Mouse (Mus musculus): ENCODE results near the gene Psma6. TPM values are rescaled to one million over a fixed set of nuclear protein-coding genes. Genes with fewer than 3 reads are reported as not detected.
"Not testable (repeated sequence)": the region's sequence is repeated elsewhere in the genome, so short reads cannot be mapped to it uniquely, and the experiment has no call there.

The Psma6 gene
- polyA plus RNA-seq, 1 experiment from 2014 or later, result 290 TPM

DNA sequence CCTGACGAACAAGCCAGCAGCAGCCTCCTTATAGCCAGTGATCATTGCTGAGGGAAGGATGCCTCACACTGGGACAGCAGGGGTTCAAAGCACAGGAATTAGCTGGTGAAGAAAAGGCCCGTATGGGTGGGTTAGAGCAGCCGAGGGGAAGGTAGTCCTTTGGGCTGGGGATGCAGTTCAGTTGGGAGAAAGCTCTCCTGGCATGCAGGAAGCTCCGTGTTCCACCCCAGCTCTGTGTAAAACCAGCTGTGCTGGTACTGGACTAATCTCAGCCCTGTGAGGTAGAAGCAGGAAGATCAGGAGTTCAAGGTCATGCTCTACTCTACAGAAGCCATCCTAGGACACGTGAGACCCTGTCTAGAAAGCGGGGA lies 6.4 kb upstream of the Psma6 start:
- WGBS (ENCODE audit: insufficient replicate concordance), result 64% methylated on average over 6 of the region's 6 CpGs
- H3K9ac ChIP-seq, result no peak overlapping the region
- H3K4me3 ChIP-seq, result no peak overlapping the region
- H3K4me2 ChIP-seq, result no peak overlapping the region
- H3K36me3 ChIP-seq, result peaks cover 14% of the 10 kb centered on the region
- H3K9me3 ChIP-seq (replicated peaks), result no peaks in the 10 kb centered on the region
- ATAC-seq, result no peak
- H3K4me1 ChIP-seq, result no peaks in the 10 kb centered on the region
- no peaks in the 10 kb centered on the region for H3K27me3 ChIP-seq (replicated peaks)
- H3K27ac ChIP-seq, result no peak overlapping the region

DNA sequence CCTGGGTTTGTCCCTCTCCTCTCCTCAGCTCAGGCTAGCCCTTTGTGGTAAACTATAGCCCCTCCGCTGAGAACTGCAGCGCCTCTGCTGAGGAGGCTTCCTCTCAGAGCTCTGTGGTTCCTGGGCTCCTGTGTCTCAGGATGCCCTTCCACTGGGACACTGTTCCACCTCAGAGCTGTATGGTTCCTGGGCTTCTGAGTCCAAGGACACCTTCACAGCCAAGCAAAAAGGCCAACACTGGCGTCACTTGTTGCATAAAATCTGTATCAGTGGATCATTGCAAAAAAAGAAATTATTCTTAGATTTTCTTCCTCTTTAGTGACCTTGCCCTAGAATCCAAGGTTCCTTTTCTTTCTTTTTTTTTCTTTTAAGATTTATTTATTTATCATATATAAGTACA lies 804 bp downstream of the Psma6 start:
- Histone ChIP-seq H3K9me3 (replicated peaks) (no peaks in the 10 kb centered on the region), H3K27me3 (replicated peaks) (no peaks in the 10 kb centered on the region), H3K27ac (no peak overlapping the region), H3K4me1 (peaks cover 25% of the 10 kb centered on the region), H3K4me3 (no peak overlapping the region), H3K4me2 (no peak overlapping the region), H3K9ac (no peak overlapping the region), H3K36me3 (no peaks in the 10 kb centered on the region)
- ATAC-seq, result no peak
- 81% methylated on average over 3 of the region's 3 CpGs for WGBS (ENCODE audit: insufficient replicate concordance)

DNA sequence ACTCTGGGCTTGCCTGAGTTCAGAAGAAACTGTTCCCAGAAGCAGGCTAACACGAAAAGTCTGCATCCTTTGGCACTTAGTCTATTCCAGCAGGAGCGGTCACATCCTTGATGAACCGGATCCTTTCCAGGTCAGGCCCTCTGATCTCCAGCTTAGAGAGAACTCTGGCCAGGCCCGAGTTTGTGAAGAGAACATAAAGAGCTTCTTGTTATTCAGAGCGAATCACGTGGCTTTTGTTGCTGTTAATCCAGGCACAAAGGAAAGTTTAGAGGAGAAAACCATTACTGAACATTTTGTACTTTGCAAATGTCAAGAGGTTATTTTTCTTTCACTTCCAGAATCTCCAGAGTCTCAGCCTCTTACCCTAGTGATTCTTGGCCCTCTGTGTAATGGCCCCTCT lies 1.9 kb downstream of the Psma6 start:
- no peak for ATAC-seq
- WGBS (ENCODE audit: insufficient replicate concordance), result 69% methylated on average over 6 of the region's 6 CpGs
- Histone ChIP-seq H3K27me3 (replicated peaks) (no peaks in the 10 kb centered on the region), H3K4me2 (no peak overlapping the region), H3K4me1 (peaks cover 25% of the 10 kb centered on the region), H3K9me3 (replicated peaks) (no peaks in the 10 kb centered on the region), H3K36me3 (no peaks in the 10 kb centered on the region), H3K9ac (no peak overlapping the region), H3K4me3 (no peak overlapping the region), H3K27ac (no peak overlapping the region)

DNA sequence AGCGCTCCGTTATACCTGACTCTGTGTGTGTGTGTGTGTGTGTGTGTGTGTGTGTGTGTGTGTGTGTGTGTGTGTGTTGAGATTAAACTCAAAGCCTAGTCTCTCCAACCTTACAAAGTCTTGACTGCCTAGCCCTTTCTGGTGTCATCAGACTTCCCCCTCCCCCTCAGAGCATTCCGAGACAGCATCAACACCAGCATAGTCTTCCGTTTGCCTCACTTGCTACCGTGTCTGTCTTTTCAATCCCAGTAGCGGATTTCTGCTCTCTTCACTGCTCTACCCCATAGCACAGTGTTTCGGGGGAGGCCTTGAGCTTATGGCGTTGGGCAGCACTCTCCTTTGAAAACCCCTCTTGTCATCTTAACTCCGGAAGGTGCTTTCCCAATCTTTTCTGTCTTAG lies 2.4 kb downstream of the Psma6 start:
- Histone ChIP-seq H3K4me2 (no peak overlapping the region), H3K4me3 (no peak overlapping the region), H3K9me3 (replicated peaks) (no peaks in the 10 kb centered on the region), H3K36me3 (no peaks in the 10 kb centered on the region), H3K27ac (no peak overlapping the region), H3K4me1 (peaks cover 25% of the 10 kb centered on the region), H3K9ac (no peak overlapping the region), H3K27me3 (replicated peaks) (0 out of 2 replicates have a peak, but pooled peaks cover 4% of the 10 kb centered on the region)
- no peak for ATAC-seq
- WGBS (ENCODE audit: insufficient replicate concordance), result 71% methylated on average over 9 of the region's 9 CpGs

DNA sequence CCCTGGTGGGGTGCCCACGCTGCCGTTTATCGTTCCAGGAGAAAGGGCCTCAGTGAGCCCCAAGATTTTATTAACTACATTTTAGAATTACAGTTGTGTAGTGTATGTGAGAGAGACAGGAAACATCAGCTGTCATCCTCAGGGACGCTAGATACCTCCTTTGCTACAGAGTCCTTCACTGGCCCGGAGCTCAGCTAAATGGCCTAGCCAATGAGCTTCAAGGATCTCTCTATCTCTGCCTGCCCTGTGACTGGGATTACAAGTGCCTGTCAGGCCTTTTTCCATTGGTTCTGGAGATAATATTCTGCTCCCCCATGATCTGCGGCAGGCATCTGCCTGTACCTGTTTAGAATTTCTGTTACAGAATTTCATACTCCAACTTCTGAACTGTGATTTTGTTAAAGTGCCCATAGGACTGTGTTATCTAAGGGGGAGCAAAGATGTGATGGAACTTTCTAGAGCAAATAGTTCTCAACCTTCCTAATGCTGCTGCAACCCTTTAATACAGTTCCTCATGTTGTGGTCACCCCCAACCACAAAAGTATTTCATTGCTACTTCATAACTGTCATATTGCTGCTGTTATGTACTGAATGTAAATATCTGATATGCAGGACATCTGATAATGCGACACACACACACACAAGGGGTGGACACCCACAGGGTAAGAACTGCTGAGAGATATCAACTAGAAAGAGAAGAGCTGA lies 3.2 kb downstream of the Psma6 start:
- ATAC-seq, result peak; percentile 53; the same call in 1 of the 2 replicates
- Histone ChIP-seq H3K27ac (no peak overlapping the region), H3K4me1 (peaks cover 26% of the 10 kb centered on the region), H3K9me3 (replicated peaks) (no peaks in the 10 kb centered on the region), H3K27me3 (replicated peaks) (0 out of 2 replicates have a peak, but pooled peaks cover 5% of the 10 kb centered on the region), H3K9ac (no peak overlapping the region), H3K4me2 (no peak overlapping the region), H3K36me3 (no peaks in the 10 kb centered on the region), H3K4me3 (no peak overlapping the region)
- 54% methylated on average over 7 of the region's 7 CpGs for WGBS (ENCODE audit: insufficient replicate concordance)

DNA sequence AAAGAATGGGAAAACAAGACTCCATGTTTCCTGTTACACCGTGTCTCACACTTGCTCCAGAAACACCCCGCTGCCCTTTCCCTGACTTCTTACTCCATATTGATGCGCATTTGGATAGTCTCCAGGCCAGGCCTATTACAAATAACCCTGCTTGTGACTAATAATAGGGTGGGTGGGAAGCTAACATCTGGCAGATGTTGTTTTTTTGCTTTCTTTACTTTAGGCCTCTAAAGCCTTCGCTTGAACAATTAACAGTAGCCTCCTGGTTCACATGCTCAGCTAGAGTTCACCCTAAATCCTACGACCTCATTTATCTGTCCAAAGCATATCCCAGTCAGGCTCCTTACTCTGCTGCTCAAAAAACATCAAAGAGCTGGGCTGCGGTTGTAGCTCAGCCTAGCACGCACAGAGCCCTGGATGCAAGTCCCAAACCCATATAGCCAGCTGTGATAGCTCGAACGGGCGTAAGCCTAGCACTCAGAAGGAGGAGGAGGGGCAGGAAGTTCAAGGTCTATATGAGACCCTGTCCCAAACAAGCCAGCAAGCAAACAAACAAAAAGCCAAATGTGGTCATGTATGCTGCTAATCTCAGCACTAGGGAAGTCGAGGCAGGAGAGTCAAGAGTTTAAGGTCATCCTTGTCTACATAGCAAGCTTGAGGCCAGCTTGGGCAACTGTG lies 3.9 kb downstream of the Psma6 start:
- 0 out of 2 replicates have a peak, but pooled peaks cover 5% of the 10 kb centered on the region for H3K27me3 ChIP-seq (replicated peaks)
- 0 out of 2 replicates have a peak overlapping the region, but pooled peaks have one; percentile 23 for H3K27ac ChIP-seq
- no peak for ATAC-seq
- H3K9me3 ChIP-seq (replicated peaks), result no peaks in the 10 kb centered on the region
- no peaks in the 10 kb centered on the region for H3K36me3 ChIP-seq
- H3K9ac ChIP-seq, result no peak overlapping the region
- H3K4me1 ChIP-seq, result peaks cover 30% of the 10 kb centered on the region
- H3K4me3 ChIP-seq, result no peak overlapping the region
- H3K4me2 ChIP-seq, result no peak overlapping the region
- 52% methylated on average over 11 of the region's 11 CpGs for WGBS (ENCODE audit: insufficient replicate concordance)

DNA sequence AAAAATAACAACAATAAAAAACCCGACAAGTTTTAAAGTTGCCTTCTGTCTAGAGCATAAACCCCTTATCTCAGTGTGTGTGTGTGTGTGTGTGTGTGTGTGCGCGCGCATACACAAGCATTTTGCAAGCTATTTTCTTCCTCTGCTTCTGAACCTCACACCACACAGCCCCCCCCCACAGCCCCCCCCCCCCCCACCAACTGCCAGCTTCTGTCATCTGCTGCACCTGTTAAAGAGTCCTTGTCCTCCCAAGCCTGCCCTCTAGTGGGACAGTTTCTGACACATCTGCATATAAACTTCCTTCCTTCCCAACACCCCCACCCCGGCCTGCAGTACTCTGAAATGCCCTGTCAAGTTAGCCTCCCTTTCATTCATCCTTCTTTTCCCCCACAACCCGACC lies 4.5 kb downstream of the Psma6 start:
- H3K4me1 ChIP-seq, result peaks cover 30% of the 10 kb centered on the region
- H3K9me3 ChIP-seq (replicated peaks), result no peaks in the 10 kb centered on the region
- 40% methylated on average over 6 of the region's 6 CpGs for WGBS (ENCODE audit: insufficient replicate concordance)
- H3K4me2 ChIP-seq, result no peak overlapping the region
- 0 out of 2 replicates have a peak overlapping the region, but pooled peaks have one; percentile 23 for H3K27ac ChIP-seq
- H3K36me3 ChIP-seq, result no peaks in the 10 kb centered on the region
- ATAC-seq, result 0 out of 2 replicates have a peak, but pooled peaks have one; percentile 42
- no peak overlapping the region for H3K4me3 ChIP-seq
- H3K9ac ChIP-seq, result no peak overlapping the region
- H3K27me3 ChIP-seq (replicated peaks), result 0 out of 2 replicates have a peak, but pooled peaks cover 5% of the 10 kb centered on the region

DNA sequence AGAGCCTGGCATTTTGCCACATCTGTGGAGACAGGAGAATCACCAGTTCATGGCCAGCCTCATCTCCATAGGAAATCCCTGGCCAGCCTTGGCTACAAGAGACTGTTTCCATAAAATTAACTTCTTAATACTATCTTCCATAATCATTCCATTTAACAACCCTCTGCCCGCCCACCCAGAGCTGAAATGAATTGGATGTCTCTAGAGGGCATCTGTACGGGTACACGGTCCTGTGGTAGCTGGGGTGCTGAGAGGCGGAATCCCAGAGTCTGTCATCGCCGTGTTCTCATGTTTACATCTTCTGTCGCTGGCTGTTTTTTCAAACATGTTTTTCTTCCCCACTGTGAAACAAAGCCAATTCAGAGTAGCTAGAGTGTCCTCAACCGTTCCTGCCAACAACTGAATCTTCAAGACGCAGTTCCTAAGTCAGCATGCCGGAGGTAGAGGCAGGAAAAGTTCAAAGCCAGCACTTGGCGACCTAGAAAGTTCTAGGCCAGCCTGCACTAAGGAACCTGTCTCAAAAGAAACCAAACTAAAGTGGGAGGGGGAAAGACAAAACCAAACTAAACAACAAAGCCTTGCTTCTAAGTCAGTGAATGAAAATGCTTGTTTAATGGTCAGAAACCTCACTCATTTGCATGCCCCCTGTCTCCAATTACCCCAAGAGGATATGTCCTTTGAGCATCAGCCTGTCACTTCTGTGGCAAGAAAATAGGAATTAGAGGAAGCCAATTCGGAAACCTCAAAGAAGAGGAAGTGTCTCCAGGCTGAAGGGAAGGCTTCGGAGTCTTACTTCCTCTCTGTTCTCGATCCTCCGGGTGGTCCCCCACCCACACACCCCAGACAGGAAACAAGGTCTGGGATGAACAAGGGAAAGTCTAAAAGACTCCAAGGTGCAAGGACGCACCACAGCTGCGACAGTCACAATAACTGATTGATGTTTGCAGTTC lies 5.4 kb downstream of the Psma6 start:
- Histone ChIP-seq H3K9ac (no peak overlapping the region), H3K36me3 (no peaks in the 10 kb centered on the region), H3K4me3 (no peak overlapping the region), H3K27me3 (replicated peaks) (0 out of 2 replicates have a peak, but pooled peaks cover 5% of the 10 kb centered on the region), H3K9me3 (replicated peaks) (no peaks in the 10 kb centered on the region), H3K27ac (no peak overlapping the region), H3K4me1 (peaks cover 30% of the 10 kb centered on the region), H3K4me2 (no peak overlapping the region)
- ATAC-seq, result no peak
- WGBS (ENCODE audit: insufficient replicate concordance), result 41% methylated on average over 17 of the region's 17 CpGs

DNA sequence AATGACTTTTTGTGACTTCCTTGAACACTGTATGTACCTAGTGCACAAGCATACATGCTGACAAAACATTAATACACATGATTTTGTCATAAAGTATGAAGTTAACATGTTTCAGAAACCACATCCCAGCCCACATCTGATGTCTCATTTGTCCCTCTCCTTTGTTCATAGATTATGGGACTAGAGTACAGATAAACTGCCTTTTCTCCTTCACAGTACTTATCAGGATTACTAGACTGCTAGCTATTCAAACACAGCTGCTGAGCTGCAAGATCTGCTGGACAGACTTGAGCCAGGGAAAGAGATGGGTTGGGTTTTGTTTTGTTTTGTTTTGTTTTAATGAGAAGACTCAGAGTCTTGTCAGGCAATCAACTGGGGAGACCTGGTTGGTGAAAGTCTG lies 8.1 kb downstream of the Psma6 start:
- H3K9ac ChIP-seq, result no peak overlapping the region
- ATAC-seq, result no peak
- no peaks in the 10 kb centered on the region for H3K36me3 ChIP-seq
- peaks cover 27% of the 10 kb centered on the region for H3K4me1 ChIP-seq
- H3K4me3 ChIP-seq, result no peak overlapping the region
- no peak overlapping the region for H3K27ac ChIP-seq
- H3K4me2 ChIP-seq, result no peak overlapping the region
- H3K27me3 ChIP-seq (replicated peaks), result 0 out of 2 replicates have a peak, but pooled peaks cover 5% of the 10 kb centered on the region
- H3K9me3 ChIP-seq (replicated peaks), result no peaks in the 10 kb centered on the region

DNA sequence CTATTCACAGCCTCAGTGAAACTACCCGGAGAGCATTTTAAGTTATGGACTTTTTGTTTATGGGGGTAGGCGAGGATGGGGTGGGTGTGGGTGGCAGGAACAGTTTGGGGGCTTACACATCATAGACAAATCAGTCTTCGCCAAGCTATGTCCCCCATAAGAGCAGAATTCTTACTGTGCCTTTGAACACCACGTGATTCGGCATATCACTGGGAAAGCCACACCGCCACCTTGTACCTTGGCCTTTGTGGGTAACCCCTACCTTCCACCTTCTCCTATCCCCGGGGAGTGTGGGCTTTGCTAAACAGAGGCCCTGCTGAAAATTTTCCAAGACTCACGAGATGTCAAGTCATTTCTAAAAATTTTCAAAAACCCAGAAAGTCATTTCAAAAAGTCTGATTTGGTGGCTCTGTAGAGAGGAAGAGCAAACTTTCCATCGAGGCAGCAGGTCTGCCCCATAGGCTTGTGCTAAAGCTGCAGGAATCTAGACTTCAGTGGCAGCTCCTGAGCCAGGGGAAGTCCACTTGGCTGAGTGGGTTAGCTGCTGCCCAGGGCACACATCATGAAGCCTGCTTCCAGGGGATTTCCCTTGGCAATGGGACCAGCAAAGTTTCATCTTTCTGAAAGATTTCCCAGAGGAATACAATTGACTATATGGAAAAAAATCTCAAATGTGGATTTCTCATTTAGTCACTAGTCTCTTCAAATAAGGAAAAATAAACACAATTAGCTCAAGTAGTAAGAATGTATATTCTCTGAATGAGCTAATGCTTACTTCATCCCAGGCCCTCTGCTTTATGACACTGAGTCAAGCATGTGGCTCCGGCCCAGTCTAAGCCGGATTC lies 8.9 kb downstream of the Psma6 start:
- 73% methylated on average over 11 of the region's 11 CpGs for WGBS (ENCODE audit: insufficient replicate concordance)
- peaks cover 27% of the 10 kb centered on the region for H3K4me1 ChIP-seq
- H3K4me2 ChIP-seq, result no peak overlapping the region
- no peak overlapping the region for H3K4me3 ChIP-seq
- H3K36me3 ChIP-seq, result no peaks in the 10 kb centered on the region
- ATAC-seq, result no peak
- H3K27ac ChIP-seq, result no peak overlapping the region
- no peak overlapping the region for H3K9ac ChIP-seq
- no peaks in the 10 kb centered on the region for H3K9me3 ChIP-seq (replicated peaks)
- 0 out of 2 replicates have a peak, but pooled peaks cover 5% of the 10 kb centered on the region for H3K27me3 ChIP-seq (replicated peaks)

DNA sequence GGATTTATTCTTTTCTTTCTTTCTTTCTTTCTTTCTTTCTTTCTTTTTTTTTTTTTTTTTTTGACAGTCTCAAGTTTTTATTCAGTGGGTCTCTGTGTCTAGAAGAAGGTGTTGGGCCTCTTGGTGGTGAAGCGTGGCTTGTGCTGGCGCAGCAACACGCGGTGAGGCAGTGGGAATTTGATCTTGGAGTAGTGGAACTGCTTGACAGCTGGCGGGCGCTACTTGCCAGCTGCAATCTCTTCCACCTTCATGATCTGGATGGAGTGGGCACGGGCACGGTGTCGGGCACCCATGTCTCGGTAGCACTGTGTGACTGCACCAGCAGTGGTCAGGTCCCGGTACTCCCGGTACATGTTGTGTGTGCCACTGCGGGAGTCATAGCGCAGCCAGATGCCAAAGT lies 11.6 kb downstream of the Psma6 start:
- H3K9me3 ChIP-seq (replicated peaks); H3K4me3 ChIP-seq; ATAC-seq; H3K36me3 ChIP-seq; H3K27ac ChIP-seq; H3K9ac ChIP-seq; H3K4me2 ChIP-seq; H3K27me3 ChIP-seq (replicated peaks): not testable (repeated sequence)
- WGBS (ENCODE audit: insufficient replicate concordance), result 89% methylated on average over 14 of the region's 14 CpGs
- peaks cover 31% of the 10 kb centered on the region for H3K4me1 ChIP-seq

Data from liver, embryonic 12.5 days (tissue).